Mouse (Mus musculus): Measurements from ENCODE around the gene Coro7. TPM values are rescaled to one million over a fixed set of nuclear protein-coding genes. Genes with fewer than 3 reads are reported as not detected.
A peak's percentile ranks its signal among the peaks of the same experiment; 100 is the strongest.

Coro7 gene
- polyA plus RNA-seq, 1 experiment, result 28.7 TPM

GRCm38 (mm10) chr16:4628898-4629419, 50.6 kb downstream of the Coro7 start:
- 0 out of 2 replicates have a peak, but pooled peaks cover 2% of the 10 kb centered on the region for H3K4me1 ChIP-seq (ENCODE audit: control insufficient read depth, insufficient read depth, insufficient read length, low read length)
- H3K27ac ChIP-seq (replicated peaks; ENCODE audit: low read depth, low read length), result no peak overlapping the region
- H3K4me3 ChIP-seq (ENCODE audit: insufficient read depth, low read depth, low read length), result no peak overlapping the region

GRCm38 (mm10) chr16:4627105-4627504, 52.5 kb downstream of the Coro7 start:
- Histone ChIP-seq H3K27ac (replicated peaks; ENCODE audit: low read depth, low read length) (no peak overlapping the region), H3K4me1 (ENCODE audit: control insufficient read depth, insufficient read depth, insufficient read length, low read length) (peaks cover 7% of the 10 kb centered on the region), H3K4me3 (ENCODE audit: insufficient read depth, low read depth, low read length) (no peak overlapping the region)

- peaks cover 16% of the 10 kb centered on the region for H3K4me1 ChIP-seq (ENCODE audit: control insufficient read depth, insufficient read depth, insufficient read length, low read length)
- peak within 1 kb of the TSS; percentile 78 for H3K27ac ChIP-seq (replicated peaks; ENCODE audit: low read depth, low read length)
- H3K4me3 ChIP-seq (ENCODE audit: insufficient read depth, low read depth, low read length), result peak within 1 kb of the TSS; percentile 88
Measured at GRCm38 (mm10) chr16:4624481-4625110, 55.0 kb downstream of the Coro7 start, which contains the start of gene Pam16. Pam16 (minus strand) TSS chr16:4624988.

GRCm38 (mm10) chr16:4624074-4624473, 55.5 kb downstream of the Coro7 start:
- peak overlapping the region; percentile 88 for H3K4me3 ChIP-seq (ENCODE audit: insufficient read depth, low read depth, low read length)
- H3K27ac ChIP-seq (replicated peaks; ENCODE audit: low read depth, low read length), result peak overlapping the region; percentile 78
- H3K4me1 ChIP-seq (ENCODE audit: control insufficient read depth, insufficient read depth, insufficient read length, low read length), result peaks cover 16% of the 10 kb centered on the region

GRCm38 (mm10) chr16:4616829-4617228, 62.7 kb downstream of the Coro7 start:
- H3K4me1 ChIP-seq (ENCODE audit: control insufficient read depth, insufficient read depth, insufficient read length, low read length), result peaks cover 25% of the 10 kb centered on the region
- no peak overlapping the region for H3K27ac ChIP-seq (replicated peaks; ENCODE audit: low read depth, low read length)
- H3K4me3 ChIP-seq (ENCODE audit: insufficient read depth, low read depth, low read length), result no peak overlapping the region

- no peak overlapping the region; the same call in 1 of the 2 replicates for H3K27ac ChIP-seq (replicated peaks; ENCODE audit: low read depth, low read length)
- peaks cover 17% of the 10 kb centered on the region for H3K4me1 ChIP-seq (ENCODE audit: control insufficient read depth, insufficient read depth, insufficient read length, low read length)
- H3K4me3 ChIP-seq (ENCODE audit: insufficient read depth, low read depth, low read length), result no peak overlapping the region
Measured at GRCm38 (mm10) chr16:4615297-4615696, 64.3 kb downstream of the Coro7 start.

GRCm38 (mm10) chr16:4614639-4615038, 64.9 kb downstream of the Coro7 start:
- Histone ChIP-seq H3K4me1 (ENCODE audit: control insufficient read depth, insufficient read depth, insufficient read length, low read length) (peaks cover 17% of the 10 kb centered on the region), H3K4me3 (ENCODE audit: insufficient read depth, low read depth, low read length) (no peak overlapping the region), H3K27ac (replicated peaks; ENCODE audit: low read depth, low read length) (no peak overlapping the region)

- Histone ChIP-seq H3K4me3 (ENCODE audit: insufficient read depth, low read depth, low read length) (no peak overlapping the region), H3K27ac (replicated peaks; ENCODE audit: low read depth, low read length) (no peak overlapping the region), H3K4me1 (ENCODE audit: control insufficient read depth, insufficient read depth, insufficient read length, low read length) (peaks cover 17% of the 10 kb centered on the region)
Measured at GRCm38 (mm10) chr16:4613736-4614135, 65.8 kb downstream of the Coro7 start.

GRCm38 (mm10) chr16:4611676-4612075, 67.9 kb downstream of the Coro7 start:
- Histone ChIP-seq H3K4me1 (ENCODE audit: control insufficient read depth, insufficient read depth, insufficient read length, low read length) (peaks cover 13% of the 10 kb centered on the region), H3K4me3 (ENCODE audit: insufficient read depth, low read depth, low read length) (no peak overlapping the region), H3K27ac (replicated peaks; ENCODE audit: low read depth, low read length) (no peak overlapping the region)

GRCm38 (mm10) chr16:4611193-4611592, 68.4 kb downstream of the Coro7 start:
- Histone ChIP-seq H3K27ac (replicated peaks; ENCODE audit: low read depth, low read length) (no peak overlapping the region), H3K4me3 (ENCODE audit: insufficient read depth, low read depth, low read length) (no peak overlapping the region), H3K4me1 (ENCODE audit: control insufficient read depth, insufficient read depth, insufficient read length, low read length) (peaks cover 18% of the 10 kb centered on the region)

- no peak overlapping the region for H3K27ac ChIP-seq (replicated peaks; ENCODE audit: low read depth, low read length)
- no peak overlapping the region for H3K4me3 ChIP-seq (ENCODE audit: insufficient read depth, low read depth, low read length)
- H3K4me1 ChIP-seq (ENCODE audit: control insufficient read depth, insufficient read depth, insufficient read length, low read length), result peaks cover 13% of the 10 kb centered on the region
Measured at GRCm38 (mm10) chr16:4608532-4609059, 71.0 kb downstream of the Coro7 start.

GRCm38 (mm10) chr16:4607818-4608531, 71.6 kb downstream of the Coro7 start:
- Histone ChIP-seq H3K27ac (replicated peaks; ENCODE audit: low read depth, low read length) (no peak overlapping the region), H3K4me1 (ENCODE audit: control insufficient read depth, insufficient read depth, insufficient read length, low read length) (peaks cover 13% of the 10 kb centered on the region), H3K4me3 (ENCODE audit: insufficient read depth, low read depth, low read length) (no peak overlapping the region)

GRCm38 (mm10) chr16:4606431-4607084, 73.0 kb downstream of the Coro7 start:
- Histone ChIP-seq H3K4me1 (ENCODE audit: control insufficient read depth, insufficient read depth, insufficient read length, low read length) (peaks cover 13% of the 10 kb centered on the region), H3K27ac (replicated peaks; ENCODE audit: low read depth, low read length) (peak overlapping the region; percentile 66), H3K4me3 (ENCODE audit: insufficient read depth, low read depth, low read length) (no peak overlapping the region)

- Histone ChIP-seq H3K4me1 (ENCODE audit: control insufficient read depth, insufficient read depth, insufficient read length, low read length) (peaks cover 13% of the 10 kb centered on the region), H3K27ac (replicated peaks; ENCODE audit: low read depth, low read length) (0 out of 2 replicates have a peak overlapping the region, but pooled peaks have one; percentile 13)
Measured at GRCm38 (mm10) chr16:4605514-4606131, 74.0 kb downstream of the Coro7 start.

More at GRCm38 (mm10) chr16:4605514-4606131, 74.0 kb downstream of the Coro7 start:
- H3K4me3 ChIP-seq (ENCODE audit: insufficient read depth, low read depth, low read length), result no peak overlapping the region
